10 mouse cellular contexts compared by ENCODE assay signal in genomic region chr14:66441825-66442224, GRCm38 (mm10).
DNase-seq lines count a peak whose midpoint lies in the region; ATAC-seq lines count a peak whose summit lies in the region.
"Had no signal": no experiment of that assay in that cellular context is flagged by ENCODE, and none has a peak within 500 bp of the region (broad histone marks: within the 10 kb centered on the region; RNA-seq: fewer than 3 reads in every experiment).

No protein-coding gene starts in this region.

- no peak overlapping the region for H3K9ac ChIP-seq in midbrain, embryonic 14.5 days (replicated peaks; ENCODE audit: low read length)
- H3K9ac ChIP-seq: forebrain, embryonic 13.5 days had no signal

- no peak overlapping the region for H3K4me3 ChIP-seq in midbrain, embryonic 14.5 days (replicated peaks; ENCODE audit: low read depth, low read length)
- H3K4me3 ChIP-seq: forebrain, embryonic 13.5 days; megakaryocyte, embryonic 14.5 days had no signal

- H3K27me3 ChIP-seq in midbrain, embryonic 14.5 days (ENCODE audit: control insufficient read depth, insufficient read depth, low read length): no peaks in the 10 kb centered on the region
- H3K27me3 ChIP-seq: forebrain, embryonic 13.5 days had no signal

- no peak overlapping the region for H3K4me2 ChIP-seq in midbrain, embryonic 14.5 days (ENCODE audit: low read length)
- H3K4me2 ChIP-seq: forebrain, embryonic 13.5 days had no signal

- no peak overlapping the region for H3K27ac ChIP-seq in midbrain, embryonic 14.5 days (replicated peaks; ENCODE audit: low read depth, low read length)
- H3K27ac ChIP-seq: forebrain, embryonic 13.5 days had no signal

- ATAC-seq in midbrain, embryonic 14.5 days (ENCODE audit: low FRiP score, low TSS enrichment): no peak
- ATAC-seq: forebrain, embryonic 13.5 days had no signal

- H3K4me1 ChIP-seq in midbrain, embryonic 14.5 days (ENCODE audit: control insufficient read depth, insufficient read depth, low read length): no peaks in the 10 kb centered on the region
- H3K4me1 ChIP-seq: forebrain, embryonic 13.5 days had no signal

- H3K9me3 ChIP-seq in midbrain, embryonic 14.5 days (ENCODE audit: control insufficient read depth, low read length): no peaks in the 10 kb centered on the region
- H3K9me3 ChIP-seq: forebrain, embryonic 13.5 days had no signal

- H3K36me3 ChIP-seq in midbrain, embryonic 14.5 days (ENCODE audit: control insufficient read depth, insufficient read depth, low read length): no peaks in the 10 kb centered on the region

- 65% methylated on average over 4 of the region's 4 CpGs for WGBS in midbrain, embryonic 14.5 days

- peak; percentile 26 to 32 for DNase-seq in left cerebral cortex, postnatal 10 days (ENCODE audit: extremely low spot score in 1 of 2, low spot score in 2 of 2)
- DNase-seq in left cerebral cortex, adult 9 months (ENCODE audit: low spot score in 2 of 2): no peak
- peak; percentile 30 to 36 for DNase-seq in cerebellum, postnatal 25 days
- peak; percentile 58 to 59 for DNase-seq in heart, postnatal 14 days
- peak; percentile 27 for DNase-seq in midbrain, embryonic 14.5 days
- DNase-seq in kidney, adult 11 months: no peak
- DNase-seq in spleen, postnatal 36 days (ENCODE audit: low spot score in 2 of 2): no peak
- DNase-seq in c-Kit-positive CD71-positive TER-119-positive erythroid progenitor cells, embryonic 14.5 days (ENCODE audit: low spot score): no peak

- intact Hi-C loops in left cerebral cortex, postnatal 10 days (cut with DNase I): no loop called here
- intact Hi-C loops in heart, postnatal 14 days (cut with DNase I): no loop called here

Comparison
In these comparisons a context has a peak if more than half of its experiments do, and no peak if none do; other contexts are left out.
1. DNase-seq: peak in left cerebral cortex, postnatal 10 days (2 of 2), cerebellum, postnatal 25 days (2 of 2), heart, postnatal 14 days (2 of 2) and midbrain, embryonic 14.5 days (single experiment); none in left cerebral cortex, adult 9 months (0 of 2), kidney, adult 11 months (single experiment), spleen, postnatal 36 days (0 of 2) and c-Kit-positive CD71-positive TER-119-positive erythroid progenitor cells, embryonic 14.5 days (single experiment).